Mouse (Mus musculus) liver, embryonic 11.5 days (tissue): ENCODE data around the gene Mtmr10. TPM values are rescaled to one million over a fixed set of nuclear protein-coding genes. Genes with fewer than 3 reads are reported as not detected.

Experiments used
- ATAC-seq: fragments of 200-750 bp; cut with Nextera tagmentation; replicated peaks from 2 replicates; pipeline ENCODE4 v1.8.0; 2017; ENCODE audit warnings: moderate number of reproducible peaks, mild to moderate bottlenecking, moderate TSS enrichment, moderate library complexity; ENCODE audit not compliant: low FRiP score
- DNase-seq: peaks from one replicate; pipeline ENCODE4 v3.0.0-alpha.2; 2017; ENCODE audit warnings: low spot score
- H3K27ac ChIP-seq: fragments of 300-500 bp; sonication (generic); 2 replicates; pipeline ENCODE4 v1.5.1; 2014; ENCODE audit warnings: mild to moderate bottlenecking, low read depth, low read length, control low read depth
- H3K27me3 ChIP-seq: fragments of 300-500 bp; sonication (generic); replicated peaks from 2 replicates; pipeline ENCODE4 v1.6.1; 2014; ENCODE audit warnings: low read length, mixed read lengths; ENCODE audit not compliant: control insufficient read depth, insufficient read depth
- H3K36me3 ChIP-seq: fragments of 300-500 bp; sonication (generic); 2 replicates; pipeline ENCODE4 v1.6.1; 2014; ENCODE audit warnings: mild to moderate bottlenecking, low read length, moderate library complexity, mixed read lengths; ENCODE audit not compliant: control insufficient read depth, insufficient read depth
- H3K4me1 ChIP-seq: fragments of 300-500 bp; sonication (generic); replicated peaks from 2 replicates; pipeline ENCODE4 v1.6.1; 2014; ENCODE audit warnings: low read length, mixed read lengths; ENCODE audit not compliant: control insufficient read depth, insufficient read depth
- H3K4me2 ChIP-seq: fragments of 300-500 bp; sonication (generic); 2 replicates; pipeline ENCODE4 v1.6.1; 2014; ENCODE audit warnings: mild to moderate bottlenecking, control low read depth, moderate library complexity
- H3K4me3 ChIP-seq: fragments of 300-500 bp; sonication (generic); 2 replicates; pipeline ENCODE4 v1.5.1; 2014; ENCODE audit warnings: low read depth, low read length, control low read depth
- H3K9ac ChIP-seq: fragments of 300-500 bp; sonication (generic); 2 replicates; pipeline ENCODE4 v1.6.1; 2014; ENCODE audit warnings: low read depth, low read length, control low read depth
- H3K9me3 ChIP-seq: fragments of 300-500 bp; sonication (generic); 2 replicates; pipeline ENCODE4 v1.6.1; 2016; ENCODE audit warnings: low read length, inconsistent platforms, mixed read lengths; ENCODE audit not compliant: control insufficient read depth
- WGBS: fragments of 180-500 bp; shearing (Covaris S2); extraction: QIAGEN DNeasy Blood & Tissue Kit; methylation state at CpG from one replicate; pipeline ENCODE4 v1.1.7; 2014; 5-methylcytosine and 5-hydroxymethylcytosine counted together
- polyA plus RNA-seq: library from polyadenylated mRNA; unstranded; fragments of >200 nt; fragmentation: Nextera tagmentation; extraction: Ambion mirVana; gene quantifications from 2 replicates; pipeline ENCODE4 v1.2.1, GENCODE M21; 2014

The Mtmr10 gene
- polyA plus RNA-seq: 5.5 and 5.9 TPM in 2 replicates

DNA sequence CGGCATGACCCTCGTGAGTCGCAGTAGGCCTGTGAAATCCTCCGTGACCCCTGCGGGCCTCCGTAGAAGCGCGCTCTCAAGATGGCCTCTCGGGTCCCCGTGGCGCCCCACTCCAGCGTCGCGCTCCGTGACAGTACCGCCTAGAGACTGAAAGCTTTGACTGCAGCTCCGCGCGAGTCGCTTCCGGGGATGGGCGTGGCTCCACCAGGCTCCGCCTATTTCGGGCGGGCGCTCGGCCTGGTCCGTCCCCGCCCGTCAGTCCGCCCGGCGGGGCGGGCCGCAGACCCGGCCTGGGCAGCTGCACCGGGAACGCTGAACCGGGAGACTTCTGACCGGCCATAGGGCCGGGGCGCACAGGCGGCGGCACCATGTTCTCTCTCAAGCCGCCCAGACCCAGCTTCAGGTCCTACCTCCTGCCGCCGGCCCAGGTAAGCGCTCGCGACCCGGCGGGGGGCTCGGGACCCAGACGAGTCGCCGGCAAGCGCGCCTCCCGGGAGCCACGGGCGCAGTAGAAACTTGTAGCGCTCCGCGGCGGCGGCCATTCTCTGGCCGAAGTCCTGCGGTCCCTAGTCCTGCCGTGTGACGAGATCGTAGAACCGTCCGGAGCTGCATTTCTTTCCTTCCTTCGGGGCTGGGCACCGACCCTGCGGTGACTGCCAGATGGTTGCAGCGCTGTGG lies at the start of gene Mtmr10:
TSS of gene Mtmr10 (plus strand) at position 240 of the 678 bp plus-strand sequence.
- WGBS: under 1% methylated on average over 77 of the region's 77 CpGs
- peak within 1 kb of the TSS; percentile 82 for H3K4me2 ChIP-seq
- H3K9ac ChIP-seq: peak within 1 kb of the TSS; percentile 79
- peak within 1 kb of the TSS; percentile 28; the same call in 1 of the 2 replicates for H3K27ac ChIP-seq
- no peaks in the 10 kb centered on the region for H3K36me3 ChIP-seq
- ATAC-seq (peak; percentile 99), DNase-seq (peak; percentile 96)
- H3K27me3 ChIP-seq: no peaks in the 10 kb centered on the region
- no peaks in the 10 kb centered on the region for H3K9me3 ChIP-seq
- 0 out of 2 replicates have a peak, but pooled peaks cover 3% of the 10 kb centered on the region for H3K4me1 ChIP-seq
- peak within 1 kb of the TSS; percentile 71 for H3K4me3 ChIP-seq

DNA sequence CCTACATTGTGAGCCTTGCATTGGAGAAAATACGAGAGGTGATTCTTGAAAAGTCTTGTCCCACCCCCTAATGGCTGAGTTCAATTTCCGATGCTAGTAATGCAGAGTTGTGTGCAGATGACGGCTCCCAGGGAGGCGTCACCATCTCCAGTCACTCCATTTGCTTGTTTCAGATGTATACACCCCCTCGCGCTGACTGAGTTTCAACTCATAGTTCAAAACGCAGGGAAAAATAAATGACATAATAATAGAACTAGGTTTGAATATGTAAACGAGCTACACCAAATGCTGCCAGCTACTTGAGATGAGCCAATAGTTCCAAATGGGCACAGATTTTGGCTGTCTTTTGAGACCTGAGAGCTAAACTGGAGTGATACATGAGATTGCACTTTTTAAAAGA lies 49.7 kb upstream of the Mtmr10 start:
- no peak for DNase-seq
- 85% methylated on average over 8 of the region's 8 CpGs for whole genome bisulfite sequencing
- no peak for ATAC-seq

DNA sequence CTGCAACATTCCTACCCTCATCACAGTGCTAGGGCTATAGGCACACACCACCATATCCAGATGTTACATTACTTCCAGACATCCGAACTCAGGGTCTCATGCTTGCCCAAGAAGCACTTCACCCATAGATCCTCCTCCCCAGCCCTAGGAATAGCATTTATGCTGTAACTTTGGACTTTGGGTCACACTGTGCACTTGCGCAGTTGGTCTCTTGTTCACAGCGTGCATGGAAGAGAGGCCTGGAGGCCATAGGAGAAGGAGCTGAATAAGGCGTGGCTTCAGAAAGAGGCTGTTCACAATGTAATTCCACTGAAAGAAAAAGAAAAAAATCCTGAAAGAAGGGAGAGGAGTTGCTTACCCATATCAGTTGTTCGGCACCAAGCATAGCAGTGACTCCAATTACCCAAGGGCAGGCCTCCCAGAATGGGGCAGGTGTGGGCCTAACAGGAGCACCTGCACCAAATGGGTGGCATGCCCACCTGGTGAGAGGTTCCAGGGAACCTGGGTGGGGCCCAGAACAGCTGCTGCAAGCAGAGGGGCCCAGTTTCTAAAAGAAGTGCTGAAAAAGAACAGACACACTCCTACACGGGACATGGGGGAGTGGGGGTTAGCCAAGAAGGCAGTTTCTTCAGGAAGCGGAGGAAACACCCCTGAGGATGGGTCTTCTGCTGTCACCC lies 48.9 kb upstream of the Mtmr10 start:
- Histone ChIP-seq H3K27ac (no peak overlapping the region), H3K4me1 (no peaks in the 10 kb centered on the region), H3K9ac (no peak overlapping the region), H3K27me3 (no peaks in the 10 kb centered on the region), H3K4me3 (no peak overlapping the region), H3K4me2 (no peak overlapping the region), H3K36me3 (no peaks in the 10 kb centered on the region), H3K9me3 (no peaks in the 10 kb centered on the region)
- DNase-seq: no peak
- 87% methylated on average over 7 of the region's 7 CpGs for WGBS
- ATAC-seq: no peak

More for the DNA sequence above, 49.7 kb upstream of the Mtmr10 start:
- Histone ChIP-seq H3K4me2 (no peak overlapping the region), H3K27ac (no peak overlapping the region), H3K4me3 (no peak overlapping the region), H3K9me3 (no peaks in the 10 kb centered on the region), H3K27me3 (no peaks in the 10 kb centered on the region), H3K4me1 (no peaks in the 10 kb centered on the region), H3K36me3 (no peaks in the 10 kb centered on the region), H3K9ac (no peak overlapping the region)

DNA sequence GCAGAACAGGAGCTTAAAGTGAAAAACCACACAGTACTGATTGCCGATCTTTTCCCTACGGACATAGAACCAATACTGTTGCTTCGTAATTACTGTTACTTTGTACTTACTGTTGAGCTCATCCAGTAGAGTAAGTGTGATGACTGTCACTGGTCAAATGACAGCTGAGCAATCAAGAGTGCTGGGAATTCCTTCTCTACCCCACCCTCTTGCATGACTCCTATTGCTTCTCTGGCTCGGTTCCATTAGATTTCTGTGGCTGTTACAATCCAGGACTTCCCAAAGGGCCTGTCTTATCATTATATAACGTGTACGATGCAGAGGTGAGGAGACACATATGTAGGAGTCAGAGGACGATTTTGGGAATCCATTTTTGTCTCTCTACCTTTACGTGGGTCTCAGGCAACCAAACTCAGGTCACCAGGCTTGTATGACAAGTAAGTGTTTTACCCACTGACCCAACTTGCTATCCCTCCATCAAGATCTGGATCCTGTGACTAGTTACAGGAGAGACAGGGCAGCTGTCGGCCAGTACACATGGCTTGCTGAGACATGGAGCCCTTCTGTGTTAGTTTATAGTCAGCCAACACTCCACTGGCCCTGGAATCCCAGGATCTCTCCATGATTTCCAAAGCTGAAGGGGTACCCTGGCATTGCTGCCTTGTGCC lies 48.2 kb upstream of the Mtmr10 start:
- WGBS: 78% methylated on average over 9 of the region's 9 CpGs
- ATAC-seq (no peak), DNase-seq (no peak)
- Histone ChIP-seq H3K9me3 (no peaks in the 10 kb centered on the region), H3K4me2 (no peak overlapping the region), H3K27me3 (no peaks in the 10 kb centered on the region), H3K4me3 (no peak overlapping the region), H3K4me1 (no peaks in the 10 kb centered on the region), H3K9ac (no peak overlapping the region), H3K27ac (no peak overlapping the region), H3K36me3 (no peaks in the 10 kb centered on the region)

DNA sequence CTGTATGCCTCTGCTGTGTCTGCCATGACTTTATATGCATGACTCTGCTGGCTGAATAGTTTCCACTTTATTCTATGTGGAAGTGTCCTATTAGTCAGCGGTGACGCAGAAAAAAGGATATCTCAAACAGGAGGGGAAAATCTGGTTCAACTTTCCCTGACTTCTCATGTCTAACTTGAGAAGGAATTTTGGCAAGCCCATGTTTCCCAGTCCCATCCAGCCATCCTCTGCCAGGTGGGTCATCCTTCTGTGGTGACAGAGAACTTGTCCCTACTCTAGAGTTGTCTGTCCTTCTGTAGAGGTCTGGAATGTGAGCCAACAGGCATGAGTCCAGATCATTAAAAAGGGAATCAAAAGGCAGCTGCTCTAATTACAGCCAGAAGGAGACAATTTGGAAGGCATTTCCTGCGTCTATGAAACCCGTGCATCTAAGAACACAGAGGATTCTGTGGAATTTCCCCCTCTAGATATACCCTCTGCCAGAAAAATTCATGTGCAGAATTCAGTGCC lies 47.6 kb upstream of the Mtmr10 start:
- Histone ChIP-seq H3K27me3 (no peaks in the 10 kb centered on the region), H3K4me2 (no peak overlapping the region), H3K27ac (no peak overlapping the region), H3K9ac (no peak overlapping the region), H3K4me1 (no peaks in the 10 kb centered on the region), H3K36me3 (no peaks in the 10 kb centered on the region), H3K9me3 (no peaks in the 10 kb centered on the region), H3K4me3 (no peak overlapping the region)
- DNase-seq (no peak), ATAC-seq (no peak)
- 70% methylated on average over 4 of the region's 4 CpGs for WGBS

DNA sequence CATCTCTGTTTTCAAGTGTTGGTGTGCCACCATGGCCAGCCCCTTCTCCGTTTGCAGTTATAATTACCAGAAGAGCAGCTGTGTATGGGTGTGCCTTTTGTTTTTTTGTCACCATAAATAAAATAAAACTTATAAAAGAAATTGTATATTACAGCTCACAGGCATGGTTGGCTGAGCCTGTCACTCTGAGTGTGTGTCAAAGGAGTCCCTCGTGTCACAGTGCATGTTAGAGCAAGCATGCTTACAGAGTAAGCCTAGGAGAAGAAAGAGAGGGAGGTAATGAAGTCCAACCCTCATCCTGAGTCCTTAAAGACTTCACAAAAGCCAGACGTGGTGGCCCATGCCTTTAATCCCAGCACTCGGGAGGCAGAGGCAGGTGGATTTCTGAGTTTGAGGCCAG lies 45.0 kb upstream of the Mtmr10 start:
- H3K36me3 ChIP-seq: no peaks in the 10 kb centered on the region
- WGBS: 74% methylated on average over 4 of the region's 4 CpGs
- H3K9ac ChIP-seq: no peak overlapping the region
- H3K9me3 ChIP-seq: no peaks in the 10 kb centered on the region
- no peak for ATAC-seq
- H3K4me3 ChIP-seq: no peak overlapping the region
- no peak overlapping the region for H3K27ac ChIP-seq
- H3K4me2 ChIP-seq: no peak overlapping the region
- no peak for DNase-seq
- H3K4me1 ChIP-seq: no peaks in the 10 kb centered on the region
- H3K27me3 ChIP-seq: no peaks in the 10 kb centered on the region

DNA sequence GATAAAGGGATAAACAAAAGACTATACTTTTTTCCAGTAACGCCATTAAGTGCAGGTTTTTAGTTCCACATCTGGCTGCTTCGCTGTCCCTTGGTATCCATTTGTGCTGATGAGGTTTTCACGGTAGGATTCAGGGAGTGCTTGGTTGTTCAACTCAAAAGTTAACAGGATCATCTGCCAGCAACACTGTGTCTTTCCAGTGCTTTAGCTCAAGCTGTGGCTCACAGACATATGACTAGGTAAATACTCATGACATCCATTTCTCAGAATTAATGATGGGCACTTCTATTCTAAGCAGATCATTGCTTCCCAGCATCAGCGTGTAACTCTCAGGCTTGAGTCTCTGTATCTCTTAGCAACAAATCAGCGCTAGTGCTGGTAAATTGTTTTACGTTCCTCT lies 43.1 kb upstream of the Mtmr10 start:
- ATAC-seq: no peak
- WGBS: 85% methylated on average over 6 of the region's 6 CpGs
- no peak overlapping the region for H3K9ac ChIP-seq
- no peaks in the 10 kb centered on the region for H3K9me3 ChIP-seq
- no peaks in the 10 kb centered on the region for H3K36me3 ChIP-seq
- no peaks in the 10 kb centered on the region for H3K4me1 ChIP-seq
- no peak overlapping the region for H3K4me2 ChIP-seq
- H3K4me3 ChIP-seq: no peak overlapping the region
- H3K27ac ChIP-seq: no peak overlapping the region
- DNase-seq: no peak
- no peaks in the 10 kb centered on the region for H3K27me3 ChIP-seq

DNA sequence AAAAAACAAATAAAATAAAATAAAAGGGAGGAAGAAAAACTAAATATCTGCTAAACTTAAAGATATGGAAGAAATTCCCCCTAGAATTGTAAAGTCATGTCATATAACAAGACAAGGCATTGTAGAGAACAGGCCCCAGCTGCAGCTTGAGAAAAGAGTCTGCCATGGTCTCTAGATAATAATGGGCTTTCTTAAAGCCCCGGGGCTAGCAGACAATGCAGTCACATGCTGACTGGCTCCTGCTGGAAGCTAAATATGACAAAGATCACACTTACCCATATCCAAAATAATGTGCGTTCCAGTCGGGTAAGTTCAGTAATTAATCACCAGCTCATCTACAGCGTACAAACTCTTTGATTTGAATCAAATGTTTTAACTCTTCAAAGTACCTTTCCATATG lies 40.7 kb upstream of the Mtmr10 start:
- no peak overlapping the region for H3K4me3 ChIP-seq
- no peaks in the 10 kb centered on the region for H3K9me3 ChIP-seq
- H3K27ac ChIP-seq: no peak overlapping the region
- no peaks in the 10 kb centered on the region for H3K4me1 ChIP-seq
- no peaks in the 10 kb centered on the region for H3K27me3 ChIP-seq
- H3K9ac ChIP-seq: no peak overlapping the region
- H3K4me2 ChIP-seq: no peak overlapping the region
- no peak for DNase-seq
- no peak for ATAC-seq
- 79% methylated on average over 4 of the region's 4 CpGs for WGBS
- H3K36me3 ChIP-seq: no peaks in the 10 kb centered on the region
